Mouse (Mus musculus): Measurements from ENCODE around the gene Nav3. TPM values are rescaled to one million over a fixed set of nuclear protein-coding genes. Genes with fewer than 3 reads are reported as not detected.

Gene Nav3
- polyA plus RNA-seq, 1 experiment, result 0.76 TPM

DNA sequence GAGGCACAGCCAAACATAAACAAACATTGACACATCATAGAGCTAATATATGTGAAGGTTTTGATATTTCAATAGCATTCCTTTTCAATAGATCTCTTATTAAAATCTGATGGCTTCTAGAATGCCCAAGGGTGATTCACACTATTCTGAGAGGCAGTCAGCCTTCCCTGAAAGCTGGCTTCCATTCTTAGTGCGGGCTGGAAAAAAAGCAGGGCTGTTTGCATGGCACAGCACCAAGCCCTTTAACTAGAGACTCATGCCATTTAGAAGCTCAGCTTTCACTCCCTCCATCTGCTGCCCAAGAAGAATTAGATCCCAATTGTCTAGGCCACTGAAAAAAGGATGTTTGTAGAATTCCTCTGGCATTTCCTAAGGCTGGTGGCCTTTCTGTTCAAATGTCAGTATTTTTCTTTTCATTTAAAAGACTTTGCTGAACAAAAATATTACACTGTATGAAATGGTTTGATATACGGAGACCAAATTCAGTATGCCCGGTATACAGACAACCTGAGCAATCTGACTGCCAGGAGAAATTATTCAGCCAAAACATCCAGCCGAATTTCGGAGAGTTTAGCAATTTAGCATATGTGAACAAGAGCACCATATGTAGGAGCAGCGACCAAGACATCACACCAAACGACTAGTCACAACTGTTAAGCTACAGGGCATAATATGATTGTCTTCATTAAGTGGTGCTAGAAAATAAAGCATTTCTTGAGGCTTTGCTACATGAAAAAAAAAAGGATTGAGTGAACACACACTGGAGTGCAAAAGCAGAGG is 263.8 kb downstream of the Nav3 start:
- DNase-seq (ENCODE audit: low spot score), result no peak

DNA sequence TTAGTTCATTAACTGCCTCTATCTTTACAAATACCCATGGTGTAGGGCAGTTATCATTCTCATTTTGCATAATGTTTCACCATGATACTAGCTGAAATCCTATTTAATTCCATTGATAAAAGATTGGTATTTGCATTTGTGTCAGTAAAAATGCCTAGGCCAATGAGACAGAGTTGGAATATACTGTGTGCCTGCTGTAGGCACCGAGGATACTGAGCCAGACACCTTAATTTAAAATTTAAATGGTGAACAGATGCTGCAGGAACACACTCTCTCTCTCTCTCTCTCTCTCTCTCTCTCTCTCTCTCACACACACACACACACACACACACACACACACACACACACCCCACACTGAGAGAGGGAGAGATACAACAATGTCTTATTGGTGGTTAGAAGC is 269.8 kb downstream of the Nav3 start:
- no peak for DNase-seq (ENCODE audit: low spot score)

DNA sequence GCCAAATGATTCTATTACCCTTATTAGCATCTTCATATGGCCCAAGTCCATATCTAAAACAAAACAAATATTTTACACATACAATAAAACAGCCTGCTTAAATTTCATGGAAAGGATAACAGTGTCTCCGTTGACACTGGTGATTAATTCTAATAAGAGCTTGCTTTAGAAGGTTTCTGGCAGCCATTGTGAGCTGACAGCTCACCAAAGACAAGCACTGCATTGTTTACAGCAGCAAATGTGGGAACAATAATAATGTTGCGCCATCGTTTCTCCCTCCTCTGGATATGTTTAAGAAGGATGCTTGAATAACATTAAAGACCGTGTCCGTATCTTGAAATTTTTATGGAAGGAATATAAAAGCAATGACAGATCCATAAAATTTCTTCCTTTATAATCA is 280.1 kb downstream of the Nav3 start:
- DNase-seq (ENCODE audit: low spot score), result no peak

DNA sequence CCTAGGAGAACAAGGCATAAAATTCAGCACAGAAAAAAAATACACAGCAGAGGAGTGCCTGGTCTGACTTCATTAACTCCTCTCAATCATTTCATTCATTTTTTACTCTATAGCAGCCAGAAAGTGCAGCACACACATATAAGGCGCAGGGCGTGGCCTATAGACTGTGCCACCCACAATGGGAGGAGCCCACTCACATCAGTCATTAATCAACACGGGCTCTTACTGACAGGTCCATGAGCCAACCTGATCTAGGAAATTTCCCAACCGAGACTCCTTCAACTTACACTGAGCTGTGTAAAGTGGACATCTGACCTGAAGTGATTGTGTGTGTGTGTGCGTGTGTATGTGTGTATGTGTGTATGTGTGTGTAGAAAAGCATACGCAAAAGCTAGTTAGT is 286.6 kb downstream of the Nav3 start:
- DNase-seq (ENCODE audit: low spot score), result no peak

DNA sequence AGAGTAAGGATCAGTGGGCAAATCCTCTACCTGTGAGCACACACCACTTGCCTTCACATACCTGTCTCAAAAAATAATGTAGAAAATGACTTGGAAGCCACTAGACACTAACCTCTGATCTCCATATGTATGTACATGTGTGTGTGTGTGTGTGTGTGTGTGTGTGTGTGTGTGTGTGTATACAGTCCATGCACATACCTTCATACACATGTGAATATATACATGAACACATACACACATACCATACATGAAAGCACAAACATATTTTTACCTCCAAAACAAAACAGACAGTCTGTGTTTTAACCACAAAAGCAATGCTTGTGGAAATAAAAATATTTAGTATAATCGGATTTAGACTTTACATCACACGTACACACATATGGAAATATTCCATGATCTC is 287.1 kb downstream of the Nav3 start:
- DNase-seq (ENCODE audit: low spot score), result no peak

DNA sequence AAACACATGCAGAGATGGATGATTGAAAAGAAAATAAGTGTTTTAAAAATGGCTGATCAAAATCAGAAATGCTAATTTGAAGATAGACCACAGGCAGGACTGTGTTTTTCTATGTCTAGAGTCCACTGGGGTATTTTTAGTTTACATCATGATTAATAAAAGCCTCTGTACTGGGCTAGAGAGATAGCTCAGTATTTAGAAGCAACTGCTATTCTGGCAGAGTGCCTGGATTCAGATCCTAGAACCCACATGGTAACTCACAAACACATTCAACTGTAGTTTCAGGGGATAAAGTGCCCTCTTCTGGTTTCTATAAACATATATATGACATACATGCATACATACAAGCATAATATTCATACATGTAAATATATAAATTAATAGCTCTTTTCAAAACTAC is 293.4 kb downstream of the Nav3 start:
- no peak for DNase-seq (ENCODE audit: low spot score)

DNA sequence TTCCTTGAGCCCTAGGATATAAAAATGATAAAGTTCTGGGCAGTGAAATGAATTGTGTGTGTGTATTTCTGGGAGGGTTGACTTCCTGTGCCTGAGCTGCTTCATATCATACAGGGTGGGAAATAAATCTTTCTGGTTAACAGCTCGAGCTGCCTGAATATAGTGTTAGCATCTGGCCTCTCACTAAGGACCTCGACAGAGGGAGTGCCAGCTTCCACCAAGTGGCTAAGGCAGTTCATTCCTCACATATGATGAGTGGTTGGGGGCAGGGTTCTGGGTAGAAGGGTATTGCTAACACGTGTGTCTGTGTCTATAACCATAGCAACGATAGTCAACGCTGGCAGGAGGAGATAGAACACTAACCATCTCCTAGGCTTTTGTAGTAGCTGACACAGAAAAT is 295.1 kb downstream of the Nav3 start:
- no peak for DNase-seq (ENCODE audit: low spot score)

DNA sequence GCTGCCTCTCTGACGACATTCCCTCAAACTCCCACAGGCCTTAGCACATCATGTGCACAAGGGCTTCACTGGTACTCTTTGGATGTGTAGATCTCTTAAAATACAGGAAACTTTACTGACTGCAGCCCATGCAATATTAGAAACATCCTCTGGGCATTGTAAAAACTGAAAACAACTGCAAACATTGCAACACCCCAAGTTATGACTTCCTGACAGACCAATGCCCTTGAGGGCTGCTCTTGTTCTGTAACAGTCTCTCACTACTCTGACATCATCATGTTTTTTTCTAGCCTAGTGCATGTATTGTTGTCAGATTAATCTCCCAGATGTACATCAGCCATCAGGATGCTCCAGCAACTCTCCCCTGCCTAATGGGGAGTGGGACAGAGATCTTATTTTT is 296.5 kb downstream of the Nav3 start:
- no peak for DNase-seq (ENCODE audit: low spot score)

DNA sequence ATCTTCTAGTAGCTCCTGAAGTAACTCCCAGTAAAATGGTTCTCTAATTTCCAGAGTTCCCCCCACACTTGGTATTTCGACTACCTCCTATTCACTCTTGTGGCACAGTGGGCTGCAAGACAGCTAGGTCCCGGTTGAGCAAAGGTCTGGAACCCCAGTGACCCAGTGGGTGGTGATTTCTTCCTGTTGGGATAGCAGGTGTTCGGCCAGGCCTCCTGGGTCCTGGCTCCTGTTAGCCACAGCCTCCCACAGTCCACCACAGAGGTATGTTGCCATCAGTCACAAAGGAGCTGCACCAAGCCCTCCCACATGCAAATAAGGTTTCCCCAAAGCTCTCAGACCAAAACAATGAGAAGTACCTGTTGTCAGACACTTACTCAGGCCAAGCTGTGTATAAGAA is 297.9 kb downstream of the Nav3 start:
- no peak for DNase-seq (ENCODE audit: low spot score)

DNA sequence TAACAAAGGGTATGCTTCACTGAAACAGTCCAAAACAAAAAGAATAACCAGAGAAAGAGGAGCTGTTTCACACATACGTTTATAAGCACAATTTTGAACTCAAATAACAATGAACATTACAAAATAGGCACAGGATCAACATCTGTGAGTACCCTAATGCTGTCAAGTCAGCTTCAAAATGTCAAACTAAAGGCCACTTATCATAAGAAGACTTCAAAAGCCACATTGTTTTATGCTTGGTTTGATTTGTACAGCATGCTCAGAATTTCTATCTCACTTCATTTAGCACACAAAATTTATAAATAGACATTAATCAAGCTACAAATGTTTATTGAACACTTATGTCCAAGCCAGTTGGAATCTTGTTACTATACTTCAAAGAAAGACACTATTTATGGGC is 299.6 kb downstream of the Nav3 start:
- no peak for DNase-seq (ENCODE audit: low spot score)

DNA sequence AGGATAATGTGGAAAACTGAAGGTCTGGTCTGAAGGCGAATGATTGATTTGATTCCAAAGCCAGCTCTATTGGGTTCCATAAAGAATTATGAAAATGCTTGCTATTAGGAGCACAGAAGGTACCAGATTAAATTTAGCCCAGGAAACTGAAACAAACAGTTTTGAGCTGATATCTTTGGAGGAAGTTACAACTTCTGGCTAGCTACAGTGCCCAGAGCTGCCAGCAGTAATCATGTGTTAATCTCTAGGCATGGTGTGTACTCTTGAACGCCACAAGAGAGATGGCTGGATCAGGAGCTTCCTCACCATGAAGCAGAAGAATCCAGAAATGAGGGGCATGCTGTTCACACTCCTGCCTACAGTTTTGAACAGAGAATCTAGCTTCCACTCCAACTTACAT is 300.5 kb downstream of the Nav3 start:
- no peak for DNase-seq (ENCODE audit: low spot score)

DNA sequence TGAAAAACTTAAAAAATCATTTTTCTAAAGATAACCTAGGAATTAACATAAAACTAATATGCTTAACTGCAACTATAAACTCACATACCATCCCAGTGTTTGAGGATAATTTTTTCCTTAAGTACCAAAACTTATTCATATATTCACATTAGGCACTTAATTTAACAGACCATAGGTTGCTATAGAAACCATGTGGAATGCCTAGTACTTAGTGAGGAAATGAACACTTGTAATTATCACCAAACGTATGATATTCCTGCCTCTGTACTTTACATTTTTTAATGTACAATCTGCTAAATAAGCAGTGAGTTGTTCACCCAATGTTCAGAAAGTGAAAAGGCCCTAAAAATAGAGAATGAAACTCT is 301.1 kb downstream of the Nav3 start:
- no peak for DNase-seq (ENCODE audit: low spot score)

DNA sequence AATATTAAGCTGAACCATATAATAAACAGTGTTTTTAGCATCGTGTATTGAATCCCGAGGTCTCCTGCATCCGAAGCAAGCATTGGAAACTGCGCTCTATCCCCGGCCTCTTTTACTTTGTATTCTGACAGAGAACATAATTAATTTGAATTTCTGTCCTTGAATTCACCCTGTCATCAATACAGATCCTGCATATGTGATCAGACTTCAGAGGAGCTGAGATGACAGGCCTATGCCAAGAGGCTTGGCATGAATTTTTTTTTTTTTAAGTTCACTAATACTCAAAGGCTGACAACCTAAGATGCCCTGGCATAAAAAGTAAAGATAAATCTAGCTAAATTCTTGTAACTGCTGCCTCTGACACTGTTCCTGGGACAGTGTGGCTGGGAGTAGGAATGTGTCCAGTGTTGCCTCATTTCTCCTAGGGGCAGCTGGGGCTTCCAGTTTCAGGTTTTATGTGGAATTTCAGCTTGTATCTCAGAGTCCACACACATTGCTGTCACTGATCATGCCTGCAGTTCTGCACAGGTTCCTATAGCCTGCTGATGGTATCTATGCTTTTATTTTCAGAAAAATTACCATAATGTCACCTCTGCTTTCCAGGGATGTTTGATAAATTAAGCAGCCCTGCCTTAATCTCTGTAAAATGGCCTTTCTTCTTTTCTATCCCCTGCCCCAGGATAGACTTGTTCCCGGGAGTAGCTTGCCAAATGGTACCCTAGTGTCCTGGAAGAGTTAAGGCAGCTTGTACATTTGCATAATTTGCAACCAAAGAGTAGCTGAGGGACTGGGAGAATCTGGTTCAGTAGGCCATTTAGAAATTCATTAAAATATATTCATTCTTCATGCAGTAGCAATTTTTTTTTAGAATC is 301.8 kb downstream of the Nav3 start:
- no peak for DNase-seq (ENCODE audit: low spot score)

DNA sequence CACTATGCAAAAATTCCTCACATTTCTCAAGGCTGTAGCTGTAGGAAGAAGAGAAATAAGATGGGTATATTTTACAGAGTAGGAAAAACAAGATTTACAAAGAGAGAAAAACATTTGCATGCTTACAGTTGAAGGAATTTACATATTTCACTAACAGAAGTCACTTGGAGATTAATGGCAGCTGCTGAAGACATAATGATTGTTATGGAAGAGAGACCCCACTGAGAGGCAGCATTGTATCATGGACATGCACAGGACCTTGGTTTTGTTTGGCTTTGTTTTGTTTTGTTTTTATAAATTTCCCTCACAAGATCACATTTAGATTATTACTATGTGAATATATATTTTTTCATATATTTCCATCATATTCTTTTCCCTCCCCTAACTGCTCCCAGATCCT is 335.4 kb downstream of the Nav3 start:
- DNase-seq (ENCODE audit: low spot score), result no peak

DNA sequence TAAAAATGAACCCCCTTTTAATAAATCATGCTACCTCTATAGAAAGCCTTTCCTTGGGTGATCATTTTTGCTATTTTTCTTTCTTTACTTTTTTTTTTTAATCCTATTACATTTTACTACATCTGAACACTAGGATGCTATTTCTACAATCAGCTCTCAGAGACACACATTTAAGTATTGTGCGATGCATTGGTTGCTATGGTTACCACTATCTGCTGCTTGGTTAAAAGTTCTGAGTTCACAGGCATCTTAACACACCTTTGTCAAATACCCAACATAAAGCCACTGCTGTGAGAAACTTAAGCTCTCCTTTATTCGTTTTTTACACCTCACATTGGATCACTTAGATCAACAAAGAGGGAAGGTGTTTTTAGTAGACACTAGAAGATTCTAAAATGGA is 338.7 kb downstream of the Nav3 start:
- DNase-seq (ENCODE audit: low spot score), result no peak

DNA sequence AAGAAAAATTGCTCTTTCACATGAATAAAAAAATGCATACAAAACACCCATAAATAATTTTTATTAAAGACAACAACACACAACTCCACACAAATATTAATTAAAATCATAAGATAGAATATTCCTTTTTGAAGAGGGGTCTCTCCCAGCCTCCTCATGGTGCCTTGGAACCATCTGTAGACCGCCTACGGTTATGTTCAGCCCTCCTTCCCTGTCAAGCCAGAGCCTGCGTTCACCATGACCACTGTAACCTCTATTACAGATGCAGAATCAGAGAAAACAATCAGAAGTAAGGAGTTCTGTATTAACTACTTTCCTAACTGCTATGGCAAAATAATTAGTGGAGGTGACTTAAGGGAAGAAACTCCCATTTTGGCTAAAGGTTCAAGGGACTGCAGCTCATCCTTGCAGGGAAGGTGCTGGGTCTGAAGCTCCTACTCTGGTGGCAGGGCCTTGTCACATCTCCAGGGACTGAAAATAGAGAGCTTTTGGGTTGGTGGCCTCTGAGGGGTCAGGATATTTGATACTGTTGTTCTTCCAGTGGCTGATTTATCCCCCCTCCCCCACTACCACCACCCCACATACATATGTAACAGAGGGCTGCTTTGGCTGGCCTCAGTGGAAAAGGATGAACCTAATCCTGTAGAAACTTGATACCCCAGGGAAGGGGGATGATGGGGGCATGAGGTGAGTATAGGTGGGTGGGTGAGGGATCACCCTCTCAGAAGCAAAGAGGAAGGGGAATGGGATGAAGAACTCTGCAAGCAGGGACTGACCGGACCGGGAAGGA is 343.1 kb downstream of the Nav3 start:
- DNase-seq (ENCODE audit: low spot score), result no peak

DNA sequence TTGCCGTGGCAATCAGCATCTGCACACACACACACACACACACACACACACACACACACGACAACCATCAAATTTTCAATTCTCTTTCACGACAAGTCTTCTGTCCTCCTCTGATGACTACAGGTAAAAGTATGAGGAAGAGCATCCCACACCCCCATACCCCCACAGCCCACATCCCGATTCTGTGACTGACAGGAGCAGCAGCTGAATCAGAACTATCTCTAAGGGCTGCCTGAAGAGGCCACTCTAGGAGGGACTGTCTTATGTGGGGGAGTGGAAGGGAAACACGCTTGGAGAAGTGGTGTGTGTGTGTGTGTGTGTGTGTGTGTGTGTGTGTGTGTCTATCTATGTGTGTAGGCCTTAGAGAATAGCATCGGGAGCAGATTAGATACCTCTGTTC is 352.7 kb downstream of the Nav3 start:
- DNase-seq (ENCODE audit: low spot score), result no peak

DNA sequence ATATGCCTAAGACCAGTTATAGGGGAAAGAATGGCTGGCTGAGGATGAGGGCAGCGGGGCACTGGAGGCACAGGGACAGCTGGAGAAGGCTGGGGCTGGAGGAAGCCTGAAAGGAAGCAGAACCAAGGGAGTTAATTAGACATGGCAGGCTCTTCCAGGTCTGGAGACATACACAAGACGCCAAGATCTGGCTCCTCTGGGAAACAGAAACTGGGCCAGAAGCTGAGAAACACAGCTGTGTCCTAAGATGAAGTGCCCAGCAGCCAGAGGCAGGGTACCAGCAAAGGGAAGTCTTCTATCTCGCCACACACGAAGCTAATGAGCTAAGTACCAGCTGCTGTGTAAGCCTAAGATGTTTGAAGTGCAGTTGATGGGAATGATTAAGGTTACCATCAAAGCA is 353.8 kb downstream of the Nav3 start:
- no peak for DNase-seq (ENCODE audit: low spot score)

DNA sequence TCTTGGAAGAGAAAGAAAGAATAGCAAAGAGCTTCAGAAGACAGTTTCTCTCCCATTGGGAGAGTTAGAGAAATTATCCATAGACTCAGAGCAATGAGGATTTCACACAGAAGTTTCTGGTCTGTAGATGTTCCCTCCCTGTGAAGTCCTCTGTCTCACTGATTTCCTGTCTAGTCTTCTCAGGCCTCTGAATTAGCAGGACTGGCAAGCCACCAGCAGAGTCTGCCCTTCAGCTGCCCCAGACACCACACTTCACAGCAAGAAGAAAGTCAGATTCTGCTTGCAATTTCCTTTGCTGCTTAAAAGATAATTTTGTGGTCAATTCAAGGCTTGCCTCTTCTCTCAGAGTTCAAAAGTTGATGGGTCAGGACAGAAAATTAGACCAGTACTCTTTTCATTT is 361.6 kb downstream of the Nav3 start:
- no peak for DNase-seq (ENCODE audit: low spot score)

DNA sequence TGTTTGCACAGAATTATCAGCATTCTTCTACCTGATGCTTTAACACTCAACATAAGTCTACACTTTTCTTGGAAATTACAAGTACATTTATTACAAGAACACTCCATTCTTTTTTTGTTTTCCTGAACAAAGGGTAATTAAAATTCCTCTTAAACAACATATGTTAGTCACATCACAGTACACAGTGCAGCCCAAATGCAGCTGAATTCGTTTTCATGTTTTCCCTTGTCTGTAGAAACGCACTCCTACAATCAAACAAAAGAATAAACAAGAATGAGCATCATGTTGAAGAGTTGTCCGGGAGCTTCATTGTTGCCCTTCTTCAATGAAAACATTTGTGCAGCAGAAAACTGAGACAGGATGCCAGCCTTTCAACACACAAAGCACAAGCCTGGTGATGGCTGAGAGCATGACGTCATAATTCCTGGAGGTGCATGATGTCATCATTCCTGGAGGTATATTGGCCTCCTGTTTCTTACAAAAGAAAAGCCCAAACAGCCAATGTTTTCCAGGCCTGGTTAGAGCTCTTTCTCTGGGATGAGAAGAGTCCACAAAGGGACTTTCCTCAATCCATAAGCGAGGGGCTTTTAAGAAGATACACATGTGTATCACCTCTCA is 367.5 kb downstream of the Nav3 start:
- DNase-seq (ENCODE audit: low spot score), result no peak

DNA sequence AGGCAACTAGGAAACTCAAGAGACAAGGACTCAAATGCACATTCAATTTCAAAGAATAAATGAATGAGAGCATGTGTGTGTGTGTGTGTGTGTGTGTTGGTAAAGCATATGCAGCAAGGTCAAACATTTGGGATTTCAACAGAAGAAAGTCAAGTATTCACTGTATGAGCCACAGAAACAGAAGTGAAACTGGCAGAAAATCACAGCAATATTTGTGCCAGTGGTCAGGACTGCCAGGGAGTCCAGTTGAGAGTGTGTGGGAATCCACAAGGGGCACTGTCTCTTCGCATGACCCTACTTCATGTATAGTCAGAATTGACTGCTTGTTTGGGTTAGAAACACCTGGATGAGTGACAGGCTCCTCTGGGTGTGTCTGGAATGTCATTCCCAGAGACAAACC is 370.1 kb downstream of the Nav3 start:
- DNase-seq (ENCODE audit: low spot score), result no peak

DNA sequence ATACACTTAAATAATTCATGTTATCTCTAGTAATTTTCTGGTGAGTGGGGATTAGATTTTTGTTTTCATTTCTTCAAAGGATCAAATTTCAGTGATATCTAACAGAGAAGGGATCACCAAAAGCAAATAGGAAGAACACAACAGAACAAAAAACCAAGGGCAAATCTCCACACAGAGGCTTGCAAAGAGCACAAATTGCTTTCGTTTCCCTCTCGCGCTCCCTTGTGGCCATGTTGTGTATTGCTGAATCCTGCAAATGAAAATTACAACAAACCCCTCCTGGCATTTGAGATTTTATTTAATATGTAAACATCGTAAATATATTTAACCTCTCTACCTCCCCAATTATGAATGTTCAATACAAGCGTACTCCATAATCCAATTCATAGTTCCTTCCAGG is 370.8 kb downstream of the Nav3 start:
- DNase-seq (ENCODE audit: low spot score), result no peak

All from urinary bladder, adult 2 months (tissue).